Mouse (Mus musculus) lung, postnatal 0 days (tissue): ENCODE data around the gene M1ap. TPM values are rescaled to one million over a fixed set of nuclear protein-coding genes. Genes with fewer than 3 reads are reported as not detected.

Experiments used
- ATAC-seq: fragments of 200-750 bp; cut with Nextera tagmentation; 2 replicates; pipeline ENCODE4 v1.8.0; 2017; ENCODE audit warnings: moderate library complexity
- DNase-seq: peaks from one replicate; pipeline ENCODE4 v3.0.0-alpha.2; 2016; ENCODE audit warnings: low spot score
- H3K27ac ChIP-seq: fragments of 300-500 bp; sonication (generic); 2 replicates; pipeline ENCODE4 v1.5.1; 2014; ENCODE audit warnings: antibody characterized with exemption, mild to moderate bottlenecking, low read length, mixed read lengths
- H3K27me3 ChIP-seq: fragments of 300-500 bp; sonication (generic); replicated peaks from 2 replicates; pipeline ENCODE4 v1.6.1; 2014; ENCODE audit warnings: low read length, mixed read lengths; ENCODE audit not compliant: insufficient read depth
- H3K36me3 ChIP-seq: fragments of 300-500 bp; sonication (generic); 2 replicates; pipeline ENCODE4 v1.6.1; 2014; ENCODE audit warnings: low read length, mixed read lengths; ENCODE audit not compliant: insufficient read depth
- H3K4me1 ChIP-seq: fragments of 300-500 bp; sonication (generic); 2 replicates; pipeline ENCODE4 v1.6.1; 2014; ENCODE audit warnings: antibody characterized with exemption, low read depth, low read length, mixed read lengths; ENCODE audit not compliant: insufficient read depth
- H3K4me2 ChIP-seq: fragments of 300-500 bp; sonication (generic); replicated peaks from 2 replicates; pipeline ENCODE4 v1.6.1; 2014; ENCODE audit warnings: low read depth, mild to moderate bottlenecking, low read length, moderate library complexity, mixed read lengths
- H3K4me3 ChIP-seq: fragments of 300-500 bp; sonication (generic); 2 replicates; pipeline ENCODE4 v1.5.1; 2014; ENCODE audit warnings: low read depth, low read length
- H3K9ac ChIP-seq: fragments of 300-500 bp; sonication (generic); replicated peaks from 2 replicates; pipeline ENCODE4 v1.6.1; 2014; ENCODE audit warnings: low read depth, mild to moderate bottlenecking
- H3K9me3 ChIP-seq: fragments of 300-500 bp; sonication (generic); 2 replicates; pipeline ENCODE4 v1.6.1; 2016; ENCODE audit warnings: low read length, mixed read lengths
- CTCF ChIP-seq: IDR thresholded peaks from 2 replicates; pipeline ENCODE4 v1.5.1; 2016; ENCODE audit warnings: antibody characterized with exemption, mild to moderate bottlenecking
- EP300 ChIP-seq: IDR thresholded peaks from 2 replicates; pipeline ENCODE4 v1.6.1; 2016; ENCODE audit warnings: antibody characterized with exemption, mild to moderate bottlenecking, control low read depth
- WGBS: fragments of 180-500 bp; shearing (Covaris S2); extraction: QIAGEN DNeasy Blood & Tissue Kit; methylation state at CpG from one replicate; pipeline ENCODE4 v1.1.7; 2014; 5-methylcytosine and 5-hydroxymethylcytosine counted together
- polyA plus RNA-seq: library from polyadenylated mRNA; unstranded; fragments of >200 nt; fragmentation: Nextera tagmentation; extraction: Ambion mirVana; gene quantifications from 2 replicates; pipeline ENCODE4 v1.2.1, GENCODE M21; 2015

M1ap gene
- polyA plus RNA-seq, 1 experiment from 2014 or later, result 1.8 TPM

- no peaks in the 10 kb centered on the region for H3K36me3 ChIP-seq
- ATAC-seq (peak; percentile 97), DNase-seq (peak; percentile 92)
- no peak overlapping the region for H3K4me2 ChIP-seq
- peak overlapping the region; percentile 49 for H3K27ac ChIP-seq
- H3K27me3 ChIP-seq, result no peaks in the 10 kb centered on the region
- peaks cover 3% of the 10 kb centered on the region; the same call in 1 of the 2 replicates for H3K4me1 ChIP-seq
- no peaks in the 10 kb centered on the region for H3K9me3 ChIP-seq
- H3K4me3 ChIP-seq, result no peak overlapping the region
- WGBS, result 36% methylated on average over 4 of the region's 4 CpGs
- no peak overlapping the region for H3K9ac ChIP-seq
- TF ChIP-seq CTCF (peak; percentile 48), EP300 (peak; percentile 91)
Observed at GRCm38 (mm10) chr6:82956553-82957251, 10.0 kb downstream of the M1ap start.

DNA sequence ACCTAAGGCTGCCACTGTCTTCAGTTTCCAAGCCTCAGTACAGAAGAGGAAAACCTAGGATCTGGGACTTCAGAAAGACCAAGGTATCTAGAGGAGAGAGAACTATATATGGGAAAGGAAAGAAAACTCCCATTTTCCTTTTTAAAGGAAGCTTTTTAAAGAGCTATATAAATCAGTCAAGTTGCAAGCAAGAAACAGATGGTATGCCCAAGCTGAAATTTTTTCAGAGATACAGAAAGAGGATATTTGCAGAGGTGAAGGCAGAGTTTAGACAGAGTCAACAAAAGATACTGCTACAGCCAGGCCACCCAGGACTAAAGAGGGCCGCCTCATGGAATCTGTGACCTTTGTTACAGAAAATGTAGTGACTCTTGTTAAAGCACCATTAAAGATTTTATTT lies 15.0 kb downstream of the M1ap start:
- Histone ChIP-seq H3K9ac (no peak overlapping the region), H3K27ac (no peak overlapping the region), H3K27me3 (no peaks in the 10 kb centered on the region), H3K9me3 (no peaks in the 10 kb centered on the region), H3K4me1 (peaks cover 3% of the 10 kb centered on the region; the same call in 1 of the 2 replicates), H3K4me2 (no peak overlapping the region), H3K4me3 (no peak overlapping the region), H3K36me3 (no peaks in the 10 kb centered on the region)
- DNase-seq, result no peak
- no peak for TF ChIP-seq CTCF
- TF ChIP-seq EP300, result no peak
- 69% methylated on average over 1 of the region's 1 CpGs for WGBS
- no peak for ATAC-seq

DNA sequence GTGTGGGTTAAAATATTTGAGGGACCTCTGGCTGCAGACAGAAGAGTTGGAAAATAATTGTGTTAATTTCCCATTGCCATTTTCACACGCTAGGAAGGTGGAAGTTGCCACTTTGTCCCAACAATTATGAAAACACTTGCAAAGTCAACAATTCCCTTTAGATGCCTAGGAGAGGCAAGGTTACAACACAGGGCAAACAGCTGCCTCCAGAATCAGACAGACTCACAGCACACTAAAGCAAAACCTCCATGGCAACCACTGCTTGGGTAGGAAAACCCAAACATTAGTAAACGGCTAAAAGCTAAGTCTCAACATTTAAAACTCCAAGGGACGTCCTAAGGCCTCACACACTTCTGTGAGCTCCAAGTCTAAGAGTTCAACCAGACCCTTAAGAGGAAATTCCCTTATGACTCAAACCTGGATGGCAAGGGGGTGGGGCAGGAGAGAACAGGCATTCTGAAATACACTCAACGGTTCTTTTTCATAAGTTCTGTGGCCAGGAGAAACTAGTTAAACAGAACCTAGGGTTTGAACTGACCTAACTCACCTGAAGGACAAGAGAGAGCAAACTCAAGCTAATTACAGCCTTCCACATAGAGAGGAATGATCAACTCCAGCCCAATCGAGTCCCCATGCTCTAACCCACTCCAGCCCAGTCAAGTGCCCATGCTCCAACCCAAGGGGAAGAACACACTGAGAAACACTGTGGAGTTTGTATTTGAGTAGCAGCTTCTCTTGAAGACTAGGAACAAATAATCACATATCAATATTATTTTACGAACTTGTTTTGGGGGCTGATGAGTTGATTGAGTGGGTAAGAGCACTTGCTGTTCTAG lies 22.8 kb downstream of the M1ap start:
- Histone ChIP-seq H3K4me3 (no peak overlapping the region), H3K27me3 (no peaks in the 10 kb centered on the region), H3K4me2 (no peak overlapping the region), H3K27ac (peak overlapping the region; percentile 2; the same call in 1 of the 2 replicates), H3K9ac (no peak overlapping the region), H3K4me1 (no peaks in the 10 kb centered on the region), H3K9me3 (no peaks in the 10 kb centered on the region), H3K36me3 (no peaks in the 10 kb centered on the region)
- TF ChIP-seq EP300 (0 out of 2 replicates have a peak, but pooled peaks have one; percentile 47), CTCF (no peak)
- peak; percentile 78 for DNase-seq
- peak; percentile 84 for ATAC-seq
- 41% methylated on average over 6 of the region's 6 CpGs for WGBS

DNA sequence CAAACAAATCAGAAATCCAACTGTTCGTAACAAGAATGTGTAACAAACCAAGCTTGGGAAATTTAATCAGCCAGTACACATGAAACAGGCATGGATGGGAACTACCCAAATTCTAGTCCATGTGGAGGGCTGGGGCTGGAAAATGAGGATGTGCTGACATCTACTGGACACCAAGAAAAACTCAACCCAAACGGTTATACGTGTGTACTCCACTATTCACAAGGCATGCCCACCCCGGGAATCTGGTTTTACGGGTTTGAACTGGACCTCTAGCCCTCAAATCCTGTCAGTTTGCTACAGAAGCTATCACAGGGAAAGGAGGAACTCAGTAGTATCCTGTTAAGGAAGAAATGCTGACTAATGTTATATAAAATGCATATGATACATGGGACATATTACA lies 24.3 kb downstream of the M1ap start:
- H3K9ac ChIP-seq, result no peak overlapping the region
- H3K27ac ChIP-seq, result no peak overlapping the region
- no peaks in the 10 kb centered on the region for H3K4me1 ChIP-seq
- H3K4me2 ChIP-seq, result no peak overlapping the region
- H3K4me3 ChIP-seq, result no peak overlapping the region
- peak; percentile 78 for ATAC-seq
- no peaks in the 10 kb centered on the region for H3K36me3 ChIP-seq
- 6% methylated on average over 5 of the region's 5 CpGs for WGBS
- no peaks in the 10 kb centered on the region for H3K27me3 ChIP-seq
- DNase-seq, result peak; percentile 80
- H3K9me3 ChIP-seq, result no peaks in the 10 kb centered on the region
- TF ChIP-seq CTCF, result peak; percentile 88
- no peak for TF ChIP-seq EP300

DNA sequence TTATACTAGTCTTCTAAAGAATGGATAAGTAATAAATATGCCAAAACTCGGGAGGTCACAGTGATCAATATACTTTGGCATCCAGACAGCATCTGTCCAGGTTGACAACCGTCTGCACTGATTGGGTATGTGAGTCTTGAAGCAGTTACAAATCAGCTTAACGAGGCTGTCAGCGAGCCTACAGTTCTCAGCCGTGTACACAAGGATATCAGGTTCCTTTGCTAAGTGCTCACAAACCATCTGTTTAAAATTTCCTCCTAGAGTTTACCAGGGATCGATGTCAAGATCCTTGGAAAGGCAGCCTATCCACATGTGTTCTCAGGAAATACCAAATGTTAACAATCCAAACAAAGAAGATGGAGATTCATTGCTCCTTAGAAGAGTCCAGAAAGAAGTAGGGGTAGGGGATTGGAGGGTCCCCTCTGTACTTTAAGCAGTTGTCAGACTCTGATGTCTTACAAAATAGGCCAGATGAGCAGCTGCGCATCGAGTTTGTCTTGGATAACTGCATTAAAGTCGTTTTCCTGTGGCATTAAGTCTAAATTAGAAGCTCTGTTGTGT lies 40.8 kb downstream of the M1ap start:
- no peak overlapping the region for H3K4me3 ChIP-seq
- H3K9ac ChIP-seq, result no peak overlapping the region
- no peaks in the 10 kb centered on the region for H3K4me1 ChIP-seq
- no peaks in the 10 kb centered on the region for H3K9me3 ChIP-seq
- H3K27ac ChIP-seq, result no peak overlapping the region
- DNase-seq (no peak), ATAC-seq (no peak)
- no peaks in the 10 kb centered on the region for H3K36me3 ChIP-seq
- WGBS, result 19% methylated on average over 9 of the region's 9 CpGs
- no peak overlapping the region for H3K4me2 ChIP-seq
- no peak for TF ChIP-seq CTCF
- no peak for TF ChIP-seq EP300
- no peaks in the 10 kb centered on the region for H3K27me3 ChIP-seq

DNA sequence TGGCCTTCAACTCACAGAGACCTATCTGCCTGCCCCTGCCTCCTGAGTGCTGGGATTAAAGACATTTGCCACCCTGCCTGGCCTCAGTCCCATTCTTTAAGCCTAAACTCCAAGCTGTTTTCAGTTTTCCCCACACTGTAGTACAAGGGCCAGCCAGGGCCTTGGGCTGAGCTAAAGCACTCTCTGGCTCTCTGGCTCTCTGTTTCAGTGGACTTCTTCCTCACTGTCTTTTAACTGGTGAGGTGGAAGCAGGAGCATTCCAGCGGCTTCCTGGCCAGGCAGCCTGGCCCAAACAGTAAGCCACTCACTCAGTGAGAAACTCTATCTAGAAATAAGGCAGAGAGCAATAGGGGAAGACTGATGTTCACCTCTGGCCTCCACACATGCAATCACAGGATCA lies 47.0 kb downstream of the M1ap start:
- no peak overlapping the region for H3K27ac ChIP-seq
- DNase-seq (no peak), ATAC-seq (no peak)
- H3K27me3 ChIP-seq, result no peaks in the 10 kb centered on the region
- H3K36me3 ChIP-seq, result no peaks in the 10 kb centered on the region
- H3K4me2 ChIP-seq, result no peak overlapping the region
- no peak for TF ChIP-seq EP300
- TF ChIP-seq CTCF, result no peak
- WGBS, result 26% methylated on average over 1 of the region's 1 CpGs
- no peaks in the 10 kb centered on the region for H3K4me1 ChIP-seq
- H3K9ac ChIP-seq, result no peak overlapping the region
- H3K4me3 ChIP-seq, result no peak overlapping the region
- no peaks in the 10 kb centered on the region for H3K9me3 ChIP-seq
